Mouse (Mus musculus): ENCODE results near the gene Gm21119. TPM values are rescaled to one million over a fixed set of nuclear protein-coding genes. Genes with fewer than 3 reads are reported as not detected.
"Not testable (repeated sequence)": the region's sequence is repeated elsewhere in the genome, so short reads cannot be mapped to it uniquely, and the experiment has no call there.

Gm21119 gene
- total RNA-seq, 1 experiment from 2014 or later, result 1.2 TPM

- not testable (repeated sequence) for ATAC-seq (replicated peaks; ENCODE audit: insufficient number of reproducible peaks, low FRiP score, low TSS enrichment, poor library complexity, severe bottlenecking)
These were observed 23.2 kb downstream of the Gm21119 start for GRCm38 (mm10) chr8:20637931-20638330.

DNA sequence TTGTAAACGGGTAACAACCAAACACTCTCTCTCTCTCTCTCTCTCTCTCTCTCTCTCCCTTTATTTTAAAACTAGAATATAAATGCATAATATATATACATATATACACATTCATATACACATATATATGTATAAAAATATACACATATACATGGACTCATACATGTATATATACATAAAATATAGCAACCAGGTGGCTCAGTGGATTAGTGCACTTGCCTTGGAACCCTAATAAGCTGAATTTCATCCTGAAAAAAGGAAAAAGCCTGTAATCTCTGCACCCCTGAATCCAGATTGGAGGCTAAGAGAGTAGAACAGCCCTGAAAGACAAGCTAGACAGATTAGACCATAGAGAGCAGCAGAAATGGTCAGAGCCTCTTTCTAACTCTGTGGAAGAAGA lies 28.8 kb downstream of the Gm21119 start:
- not testable (repeated sequence) for ATAC-seq (replicated peaks; ENCODE audit: insufficient number of reproducible peaks, low FRiP score, low TSS enrichment, poor library complexity, severe bottlenecking)

DNA sequence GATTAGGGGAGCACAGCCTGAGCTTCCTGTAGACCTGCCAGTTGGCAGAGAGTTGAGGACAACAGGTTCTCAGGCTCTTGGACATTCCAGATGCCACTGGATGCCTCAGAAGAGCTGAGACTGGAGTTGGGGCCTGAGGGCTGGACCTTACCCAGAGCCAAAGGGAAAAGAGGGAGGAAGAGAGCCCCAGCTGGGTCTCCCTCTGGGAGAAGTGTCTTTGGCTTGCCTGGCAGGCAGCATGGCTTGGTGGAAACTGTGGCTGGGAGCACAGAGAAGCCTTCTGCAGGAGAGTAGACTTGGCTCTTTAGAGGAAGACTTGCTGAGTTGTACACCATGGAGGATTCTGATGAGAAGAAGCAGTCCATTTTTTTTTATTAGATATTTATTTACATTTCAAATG lies 38.3 kb downstream of the Gm21119 start:
- not testable (repeated sequence) for ATAC-seq (replicated peaks; ENCODE audit: insufficient number of reproducible peaks, low FRiP score, low TSS enrichment, poor library complexity, severe bottlenecking)

DNA sequence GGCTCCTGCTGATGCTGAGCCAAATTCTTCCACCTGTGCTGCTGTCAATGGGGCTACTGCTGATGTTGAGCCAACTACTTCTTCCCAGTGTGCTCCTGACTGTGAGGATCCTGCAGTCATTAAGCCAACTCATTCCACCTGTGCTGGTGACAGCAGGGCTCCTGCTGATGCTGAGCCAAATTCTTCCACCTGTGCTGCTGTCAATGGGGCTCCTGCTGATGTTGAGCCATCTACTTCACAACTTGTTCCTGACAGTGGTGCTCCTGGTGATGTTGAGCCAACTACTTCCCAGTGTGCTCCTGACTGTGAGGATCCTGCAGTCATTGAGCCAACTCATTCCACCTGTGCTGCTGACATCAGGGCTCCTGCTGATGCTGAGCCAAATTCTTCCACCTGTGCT lies 63.7 kb downstream of the Gm21119 start:
- ATAC-seq (replicated peaks; ENCODE audit: insufficient number of reproducible peaks, low FRiP score, low TSS enrichment, poor library complexity, severe bottlenecking), result not testable (repeated sequence)
